In the genomic region with DNA sequence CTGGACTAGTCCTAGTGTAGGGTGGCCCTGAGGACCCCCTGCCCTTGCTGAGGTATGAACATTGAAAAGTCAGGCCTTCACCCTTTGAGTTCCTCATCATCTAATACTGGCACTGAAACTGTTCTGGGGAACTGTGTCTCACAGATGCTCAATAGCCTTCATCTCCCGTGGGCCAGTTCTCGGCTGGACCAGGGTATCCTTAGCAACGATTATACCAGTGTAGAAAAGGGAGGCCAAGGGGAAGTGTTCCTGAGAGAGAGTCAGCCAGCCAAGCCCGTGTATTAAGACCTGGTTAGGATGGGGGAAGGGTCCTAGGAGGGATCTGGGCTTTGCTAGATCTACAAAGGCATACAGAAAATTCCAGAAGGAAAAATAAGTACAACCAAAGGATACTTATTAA, we compare ENCODE assay signal across 25 mouse cellular contexts.
"Had no signal": no experiment of that assay in that cellular context is flagged by ENCODE, and none has a peak within 500 bp of the region (broad histone marks: within the 10 kb centered on the region; RNA-seq: fewer than 3 reads in every experiment).

No protein-coding gene starts in this region.

- ATAC-seq: forebrain, embryonic 15.5 days; forebrain, postnatal 0 days; hindbrain, embryonic 16.5 days; intestine, embryonic 16.5 days; liver, embryonic 12.5 days had no signal

- DNase-seq: forebrain, postnatal 0 days; gastrocnemius, postnatal 14 days; gastrocnemius, postnatal 36 days; heart, adult 18-20 months; heart, postnatal 10 days; heart, postnatal 36 days; kidney, adult 11 months; kidney, adult 2 months; kidney, adult 9 months; kidney, postnatal 14 days; kidney, postnatal 36 days; layer of hippocampus, postnatal 36 days; left cerebral cortex, postnatal 4 days; lung, adult 18-20 months had no signal

- H3K27ac ChIP-seq: forebrain, embryonic 15.5 days; hindbrain, embryonic 14.5 days; kidney, embryonic 15.5 days; kidney, postnatal 0 days; limb, embryonic 13.5 days; limb, embryonic 15.5 days; liver, embryonic 12.5 days; liver, embryonic 14.5 days had no signal

- H3K4me2 ChIP-seq: forebrain, embryonic 15.5 days; heart, embryonic 12.5 days; hindbrain, embryonic 14.5 days; kidney, embryonic 15.5 days; limb, embryonic 13.5 days; limb, embryonic 15.5 days; liver, embryonic 12.5 days had no signal

- H3K27me3 ChIP-seq: forebrain, embryonic 15.5 days; kidney, embryonic 15.5 days; limb, embryonic 15.5 days had no signal

- H3K4me1 ChIP-seq: liver, embryonic 12.5 days had no signal

- H3K9ac ChIP-seq: forebrain, embryonic 15.5 days; forebrain, postnatal 0 days; heart, embryonic 12.5 days; hindbrain, embryonic 14.5 days; kidney, embryonic 15.5 days; limb, embryonic 13.5 days; limb, embryonic 15.5 days; liver, embryonic 12.5 days; liver, embryonic 14.5 days had no signal

- H3K9me3 ChIP-seq: forebrain, embryonic 15.5 days; heart, embryonic 12.5 days; kidney, embryonic 15.5 days; limb, embryonic 13.5 days; limb, embryonic 15.5 days; liver, embryonic 12.5 days had no signal

- H3K4me3 ChIP-seq: forebrain, embryonic 15.5 days; heart, embryonic 12.5 days; kidney, embryonic 15.5 days; limb, embryonic 13.5 days; limb, embryonic 15.5 days; liver, embryonic 12.5 days had no signal

- H3K36me3 ChIP-seq: forebrain, embryonic 15.5 days; heart, embryonic 12.5 days; kidney, embryonic 15.5 days; limb, embryonic 13.5 days; limb, embryonic 15.5 days; liver, embryonic 12.5 days had no signal
